In the genomic region with DNA sequence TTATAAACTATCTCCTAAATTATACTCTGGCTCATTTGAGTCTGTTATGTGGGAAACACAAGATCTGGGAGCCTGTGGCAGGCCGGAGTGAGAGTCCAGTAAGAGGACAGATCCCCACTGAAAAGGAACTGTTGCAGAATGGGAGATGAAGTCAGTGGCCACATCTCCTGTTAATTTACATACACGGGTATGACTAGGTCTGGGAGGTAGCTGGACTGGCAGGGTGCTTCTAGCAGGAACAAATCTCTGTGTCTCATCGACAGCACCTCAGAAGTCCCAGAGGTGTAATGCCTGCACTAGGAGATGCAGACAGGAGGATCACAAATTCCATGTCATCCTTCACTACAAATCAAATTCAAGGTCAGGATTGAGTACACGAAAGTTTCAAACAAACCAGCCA, we compare ENCODE assay signal across 8 mouse cellular contexts. TPM values are rescaled to one million over a fixed set of nuclear protein-coding genes. Genes with fewer than 3 reads are reported as not detected.
DNase-seq lines count a peak whose midpoint lies in the region; ATAC-seq and TF ChIP-seq lines count a peak whose summit lies in the region.

No protein-coding gene starts in this region.

- peaks cover 13% of the 10 kb centered on the region for H3K4me1 ChIP-seq in heart, embryonic 15.5 days (replicated peaks)
- peaks cover 30% of the 10 kb centered on the region for H3K4me1 ChIP-seq in E14TG2a.4 (replicated peaks; ENCODE audit: low read depth, low read length)
- peaks cover 20% of the 10 kb centered on the region for H3K4me1 ChIP-seq in forebrain, embryonic 15.5 days
- H3K4me1 ChIP-seq in liver, embryonic 14.5 days (replicated peaks; ENCODE audit: control insufficient read depth in 2 of 2, insufficient read depth in 2 of 2, low read length in 1 of 2): peaks cover 5 to 9% of the 10 kb centered on the region in 2 experiments; a peak in 3 of 4 replicates

- no peaks in the 10 kb centered on the region for H3K36me3 ChIP-seq in heart, embryonic 15.5 days
- peaks cover 60% of the 10 kb centered on the region for H3K36me3 ChIP-seq in E14TG2a.4 (ENCODE audit: insufficient read depth, low read length)
- H3K36me3 ChIP-seq in forebrain, embryonic 15.5 days: no peaks in the 10 kb centered on the region; the same call in 1 of the 2 replicates
- H3K36me3 ChIP-seq in liver, embryonic 14.5 days (replicated peaks; ENCODE audit: control insufficient read depth, insufficient read depth, low read depth): peaks cover 7% of the 10 kb centered on the region

- no peak for DNase-seq in heart, postnatal 36 days
- no peak for DNase-seq in liver, embryonic 14.5 days (ENCODE audit: low read depth in 3 of 3, low spot score in 3 of 3)
- no peak for DNase-seq in T-cell, adult 2 months (ENCODE audit: low spot score)
- DNase-seq in thymus, postnatal 25 days: no peak

- no peak for TF ChIP-seq EP300 in liver, embryonic 14.5 days (IDR thresholded peaks at IDR 0.05; ENCODE audit: low read depth)

- 72% methylated on average over 4 of the region's 4 CpGs for WGBS in heart, embryonic 15.5 days
- WGBS in forebrain, embryonic 15.5 days: 77% methylated on average over 4 of the region's 4 CpGs
- WGBS in liver, embryonic 14.5 days (ENCODE audit: insufficient replicate concordance): 64% methylated on average over 4 of the region's 4 CpGs

- no peaks in the 10 kb centered on the region for H3K27me3 ChIP-seq in heart, embryonic 15.5 days
- no peaks in the 10 kb centered on the region for H3K27me3 ChIP-seq in E14TG2a.4 (ENCODE audit: insufficient read depth, low read length)
- no peaks in the 10 kb centered on the region for H3K27me3 ChIP-seq in forebrain, embryonic 15.5 days
- no peaks in the 10 kb centered on the region for H3K27me3 ChIP-seq in liver, embryonic 14.5 days (ENCODE audit: control insufficient read depth, insufficient read depth, low read length)

- TF ChIP-seq CTCF in E14TG2a.4 (conservative IDR thresholded peaks at IDR 0.05; ENCODE audit: low read length): no peak
- TF ChIP-seq CTCF in liver, embryonic 14.5 days (IDR thresholded peaks at IDR 0.05; ENCODE audit: low read depth): no peak

- no peak overlapping the region for H3K9ac ChIP-seq in heart, embryonic 15.5 days
- peak overlapping the region; percentile 98; the same call in 1 of the 2 replicates for H3K9ac ChIP-seq in forebrain, embryonic 15.5 days (replicated peaks)
- H3K9ac ChIP-seq in liver, embryonic 14.5 days (replicated peaks): no peak overlapping the region

- no peak overlapping the region for H3K27ac ChIP-seq in heart, embryonic 15.5 days
- H3K27ac ChIP-seq in forebrain, embryonic 15.5 days (replicated peaks): no peak overlapping the region
- no peak overlapping the region for H3K27ac ChIP-seq in liver, embryonic 14.5 days

- no peak for ATAC-seq in heart, embryonic 15.5 days (replicated peaks; ENCODE audit: insufficient number of reproducible peaks, insufficient read depth, low FRiP score, low read depth)
- ATAC-seq in forebrain, embryonic 15.5 days (replicated peaks): no peak
- ATAC-seq in liver, embryonic 14.5 days (ENCODE audit: insufficient read depth): no peak
- no peak for ATAC-seq in granulocyte monocyte progenitor cell, adult 5-6 weeks (replicated peaks; ENCODE audit: poor library complexity, severe bottlenecking)

- peak overlapping the region; percentile 68 for H3K4me2 ChIP-seq in heart, embryonic 15.5 days
- H3K4me2 ChIP-seq in forebrain, embryonic 15.5 days (replicated peaks): peak overlapping the region; percentile 83
- peak overlapping the region; percentile 83 for H3K4me2 ChIP-seq in liver, embryonic 14.5 days (ENCODE audit: low read depth)

- peak overlapping the region; percentile 87 for H3K4me3 ChIP-seq in heart, embryonic 15.5 days
- peak overlapping the region; percentile 95 for H3K4me3 ChIP-seq in E14TG2a.4 (replicated peaks; ENCODE audit: low read length)
- no peak overlapping the region for H3K4me3 ChIP-seq in forebrain, embryonic 15.5 days
- no peak overlapping the region; a peak in 1 of 4 replicates for H3K4me3 ChIP-seq in liver, embryonic 14.5 days (ENCODE audit: insufficient read depth in 1 of 2, low read depth in 2 of 2, low read length in 2 of 2)

- intact Hi-C loops in heart, postnatal 36 days (cut with DNase I): no loop called here

- no peaks in the 10 kb centered on the region for H3K9me3 ChIP-seq in heart, embryonic 15.5 days (replicated peaks)
- H3K9me3 ChIP-seq in E14TG2a.4 (ENCODE audit: low read length): no peaks in the 10 kb centered on the region
- no peaks in the 10 kb centered on the region for H3K9me3 ChIP-seq in forebrain, embryonic 15.5 days
- no peaks in the 10 kb centered on the region for H3K9me3 ChIP-seq in liver, embryonic 14.5 days (ENCODE audit: control insufficient read depth, low read length)

RNA-seq across cellular contexts. Expression of gene Cc2d1b, which starts 1.2 kb away (rescaled TPM):
- 15.9 and 18.9 TPM in 2 replicates for polyA plus RNA-seq in heart, embryonic 15.5 days (2015; fragmentation: Nextera tagmentation; extraction: Ambion mirVana)
- total RNA-seq in heart, postnatal 36 days (2021): 10 to 100 TPM; 15.6 to 16.3 TPM
- 21.6 and 21.8 TPM in 2 replicates for polyA plus RNA-seq in forebrain, embryonic 15.5 days (2015; fragmentation: Nextera tagmentation; extraction: Ambion mirVana)
- polyA plus RNA-seq in liver, embryonic 14.5 days (2012; rRNA removed): 7.6 and 10.1 TPM in 2 replicates
- 7.2 and 8.8 TPM in 2 replicates for polyA plus RNA-seq in liver, embryonic 14.5 days (2014; fragmentation: Nextera tagmentation; extraction: Ambion mirVana)
- 23.5 and 29.2 TPM in 2 replicates for total RNA-seq in granulocyte monocyte progenitor cell, adult 5-6 weeks (2014; fragmentation: Nextera tagmentation)
- total RNA-seq in granulocyte monocyte progenitor cell, adult 5-6 weeks (2017): 65.4 and 86.2 TPM in 2 replicates

RNA-seq across cellular contexts. Expression of gene Orc1, which starts 39.4 kb away (rescaled TPM):
- 3.1 and 4.7 TPM in 2 replicates for polyA plus RNA-seq in heart, embryonic 15.5 days (2015; fragmentation: Nextera tagmentation; extraction: Ambion mirVana)
- under 1 TPM in 1 of 2 experiments, not detected in 1; 0.19 TPM for total RNA-seq in heart, postnatal 36 days (2021)
- 2.8 and 3.1 TPM in 2 replicates for polyA plus RNA-seq in forebrain, embryonic 15.5 days (2015; fragmentation: Nextera tagmentation; extraction: Ambion mirVana)
- polyA plus RNA-seq in liver, embryonic 14.5 days (2012; rRNA removed): 8.2 and 11.2 TPM in 2 replicates
- polyA plus RNA-seq in liver, embryonic 14.5 days (2014; fragmentation: Nextera tagmentation; extraction: Ambion mirVana): 19.5 and 21.6 TPM in 2 replicates
- 14.6 and 24.6 TPM in 2 replicates for total RNA-seq in granulocyte monocyte progenitor cell, adult 5-6 weeks (2014; fragmentation: Nextera tagmentation)
- 7.8 and 11.0 TPM in 2 replicates for total RNA-seq in granulocyte monocyte progenitor cell, adult 5-6 weeks (2017)

RNA-seq across cellular contexts. Expression of gene Prpf38a, which starts 39.5 kb away (rescaled TPM):
- 53.3 and 56.1 TPM in 2 replicates for polyA plus RNA-seq in heart, embryonic 15.5 days (2015; fragmentation: Nextera tagmentation; extraction: Ambion mirVana)
- total RNA-seq in heart, postnatal 36 days (2021): 10 to 100 TPM; 15.3 to 18.4 TPM
- 96.9 and 99.9 TPM in 2 replicates for polyA plus RNA-seq in forebrain, embryonic 15.5 days (2015; fragmentation: Nextera tagmentation; extraction: Ambion mirVana)
- polyA plus RNA-seq in liver, embryonic 14.5 days (2012; rRNA removed): 11.0 and 22.7 TPM in 2 replicates
- 41.8 and 45.1 TPM in 2 replicates for polyA plus RNA-seq in liver, embryonic 14.5 days (2014; fragmentation: Nextera tagmentation; extraction: Ambion mirVana)
- total RNA-seq in granulocyte monocyte progenitor cell, adult 5-6 weeks (2014; fragmentation: Nextera tagmentation): 50.4 and 78.1 TPM in 2 replicates
- 116 and 137 TPM in 2 replicates for total RNA-seq in granulocyte monocyte progenitor cell, adult 5-6 weeks (2017)

Comparison
In these comparisons a context has a peak if more than half of its experiments do, and no peak if none do; other contexts are left out.
1. H3K4me3 ChIP-seq: peak in heart, embryonic 15.5 days (single experiment) and E14TG2a.4 (single experiment); none in forebrain, embryonic 15.5 days (single experiment) and liver, embryonic 14.5 days (0 of 2).
2. Peak in every context shown above with its lines, with median percentiles within 50 percentile points of each other: H3K4me2 ChIP-seq.